Mouse (Mus musculus) hindbrain, embryonic 16.5 days (tissue): ENCODE measurements around the gene Ushbp1. TPM values are rescaled to one million over a fixed set of nuclear protein-coding genes. Genes with fewer than 3 reads are reported as not detected.

Source experiments
- ATAC-seq: fragments of 200-750 bp; cut with Nextera tagmentation; 2 replicates; pipeline ENCODE4 v1.8.0; 2017; ENCODE audit warnings: moderate TSS enrichment, moderate library complexity
- H3K27ac ChIP-seq: fragments of 300-500 bp; sonication (generic); 2 replicates; pipeline ENCODE4 v1.5.1; 2014; ENCODE audit warnings: low read depth, mild to moderate bottlenecking, control low read depth, low read length, moderate library complexity
- H3K27me3 ChIP-seq: fragments of 300-500 bp; sonication (generic); replicated peaks from 2 replicates; pipeline ENCODE4 v1.6.1; 2014; ENCODE audit warnings: low read length; ENCODE audit not compliant: control insufficient read depth, insufficient read depth
- H3K36me3 ChIP-seq: fragments of 300-500 bp; sonication (generic); 2 replicates; pipeline ENCODE4 v1.6.1; 2014; ENCODE audit warnings: mild to moderate bottlenecking, low read length, moderate library complexity, mixed read lengths; ENCODE audit not compliant: control insufficient read depth, insufficient read depth
- H3K4me1 ChIP-seq: fragments of 300-500 bp; sonication (generic); 2 replicates; pipeline ENCODE4 v1.6.1; 2014; ENCODE audit warnings: low read depth, low read length; ENCODE audit not compliant: control insufficient read depth, insufficient read depth
- H3K4me2 ChIP-seq: fragments of 300-500 bp; sonication (generic); 2 replicates; pipeline ENCODE4 v1.6.1; 2014; ENCODE audit warnings: mild to moderate bottlenecking, low read length, control low read depth, moderate library complexity
- H3K4me3 ChIP-seq: fragments of 300-500 bp; sonication (generic); 2 replicates; pipeline ENCODE4 v1.5.1; 2014; ENCODE audit warnings: mild to moderate bottlenecking, low read length, control low read depth, moderate library complexity
- H3K9ac ChIP-seq: fragments of 300-500 bp; sonication (generic); 2 replicates; pipeline ENCODE4 v1.6.1; 2014; ENCODE audit warnings: low read depth, mild to moderate bottlenecking, control low read depth, low read length, moderate library complexity
- H3K9me3 ChIP-seq: fragments of 300-500 bp; sonication (generic); 2 replicates; pipeline ENCODE4 v1.6.1; 2014; ENCODE audit warnings: mild to moderate bottlenecking, low read length, moderate library complexity; ENCODE audit not compliant: control insufficient read depth
- WGBS: fragments of 180-500 bp; shearing (Covaris S2); extraction: QIAGEN DNeasy Blood & Tissue Kit; methylation state at CpG from one replicate; pipeline ENCODE4 v1.1.7; 2014; 5-methylcytosine and 5-hydroxymethylcytosine counted together
- polyA plus RNA-seq: library from polyadenylated mRNA; unstranded; fragments of >200 nt; fragmentation: Nextera tagmentation; extraction: Ambion mirVana; gene quantifications from 2 replicates; pipeline ENCODE4 v1.2.1, GENCODE M21; 2015

The Ushbp1 gene
- polyA plus RNA-seq, 1 experiment from 2014 or later = 7.3 TPM

- Histone ChIP-seq H3K4me2 (peak overlapping the region; percentile 63), H3K36me3 (peaks cover 13% of the 10 kb centered on the region; the same call in 1 of the 2 replicates), H3K4me3 (peak overlapping the region; percentile 43), H3K9me3 (no peaks in the 10 kb centered on the region), H3K4me1 (peaks cover 41% of the 10 kb centered on the region), H3K27ac (peak overlapping the region; percentile 79), H3K9ac (peak overlapping the region; percentile 70), H3K27me3 (no peaks in the 10 kb centered on the region)
- ATAC-seq = peak; percentile 2; the same call in 1 of the 2 replicates
- WGBS = 5% methylated on average over 49 of the region's 74 CpGs
Measured at GRCm38 (mm10) chr8:71375581-71376422, 19.8 kb downstream of the Ushbp1 start.

- ATAC-seq = no peak
- Histone ChIP-seq H3K36me3 (peaks cover 14% of the 10 kb centered on the region), H3K27me3 (no peaks in the 10 kb centered on the region), H3K27ac (no peak overlapping the region), H3K9ac (no peak overlapping the region), H3K4me1 (peaks cover 35% of the 10 kb centered on the region), H3K9me3 (no peaks in the 10 kb centered on the region), H3K4me3 (no peak overlapping the region), H3K4me2 (no peak overlapping the region)
- WGBS = 80% methylated on average over 17 of the region's 17 CpGs
Measured at GRCm38 (mm10) chr8:71374616-71375206, 20.9 kb downstream of the Ushbp1 start.

- no peak overlapping the region for H3K4me2 ChIP-seq
- no peak overlapping the region for H3K9ac ChIP-seq
- H3K27me3 ChIP-seq = no peaks in the 10 kb centered on the region
- H3K9me3 ChIP-seq = no peaks in the 10 kb centered on the region
- ATAC-seq = no peak
- H3K4me3 ChIP-seq = no peak overlapping the region
- WGBS = 97% methylated on average over 3 of the region's 3 CpGs
- peaks cover 23% of the 10 kb centered on the region for H3K4me1 ChIP-seq
- peaks cover 21% of the 10 kb centered on the region for H3K36me3 ChIP-seq
- H3K27ac ChIP-seq = no peak overlapping the region
Measured at GRCm38 (mm10) chr8:71373000-71373399, 22.6 kb downstream of the Ushbp1 start.

GRCm38 (mm10) chr8:71372427-71372826, 23.2 kb downstream of the Ushbp1 start:
- 87% methylated on average over 12 of the region's 12 CpGs for WGBS

GRCm38 (mm10) chr8:71371236-71371848, 24.3 kb downstream of the Ushbp1 start, which contains the start of gene Ocel1:
Ocel1 (plus strand) TSS chr8:71371298.
- under 1% methylated on average over 67 of the region's 68 CpGs for WGBS
- H3K36me3 ChIP-seq = peaks cover 19% of the 10 kb centered on the region
- peak within 1 kb of the TSS; percentile 77 for H3K9ac ChIP-seq
- H3K27me3 ChIP-seq = no peaks in the 10 kb centered on the region
- H3K4me2 ChIP-seq = peak within 1 kb of the TSS; percentile 64
- ATAC-seq = peak; percentile 86
- H3K27ac ChIP-seq = peak within 1 kb of the TSS; percentile 89
- H3K9me3 ChIP-seq = no peaks in the 10 kb centered on the region
- H3K4me3 ChIP-seq = peak within 1 kb of the TSS; percentile 77
- peaks cover 22% of the 10 kb centered on the region for H3K4me1 ChIP-seq

More at GRCm38 (mm10) chr8:71372427-71372826, 23.2 kb downstream of the Ushbp1 start:
- Histone ChIP-seq H3K4me3 (no peak overlapping the region), H3K36me3 (peaks cover 19% of the 10 kb centered on the region), H3K27ac (no peak overlapping the region), H3K27me3 (no peaks in the 10 kb centered on the region), H3K9me3 (no peaks in the 10 kb centered on the region), H3K4me2 (no peak overlapping the region), H3K9ac (no peak overlapping the region), H3K4me1 (peaks cover 27% of the 10 kb centered on the region)
- no peak for ATAC-seq

GRCm38 (mm10) chr8:71370711-71371235, 24.8 kb downstream of the Ushbp1 start:
- Histone ChIP-seq H3K4me2 (peak overlapping the region; percentile 64), H3K9me3 (no peaks in the 10 kb centered on the region), H3K36me3 (peaks cover 19% of the 10 kb centered on the region), H3K4me3 (peak overlapping the region; percentile 77), H3K27ac (peak overlapping the region; percentile 89; the same call in 1 of the 2 replicates), H3K27me3 (no peaks in the 10 kb centered on the region), H3K4me1 (peaks cover 16% of the 10 kb centered on the region), H3K9ac (peak overlapping the region; percentile 77; the same call in 1 of the 2 replicates)
- ATAC-seq = no peak
- 23% methylated on average over 5 of the region's 5 CpGs for WGBS

GRCm38 (mm10) chr8:71369040-71369718, 26.4 kb downstream of the Ushbp1 start:
- 95% methylated on average over 10 of the region's 10 CpGs for WGBS
- Histone ChIP-seq H3K4me3 (no peak overlapping the region), H3K4me1 (peaks cover 12% of the 10 kb centered on the region), H3K27ac (no peak overlapping the region), H3K9me3 (no peaks in the 10 kb centered on the region), H3K9ac (no peak overlapping the region), H3K27me3 (no peaks in the 10 kb centered on the region), H3K36me3 (peaks cover 13% of the 10 kb centered on the region), H3K4me2 (no peak overlapping the region)
- ATAC-seq = no peak

GRCm38 (mm10) chr8:71368366-71368765, 27.2 kb downstream of the Ushbp1 start:
- Histone ChIP-seq H3K9me3 (no peaks in the 10 kb centered on the region), H3K4me2 (no peak overlapping the region), H3K4me1 (peaks cover 12% of the 10 kb centered on the region), H3K36me3 (peaks cover 9% of the 10 kb centered on the region), H3K4me3 (no peak overlapping the region), H3K27me3 (no peaks in the 10 kb centered on the region), H3K9ac (no peak overlapping the region), H3K27ac (no peak overlapping the region)
- ATAC-seq = no peak
